Mouse (Mus musculus): ENCODE data around the gene Rassf7. TPM values are rescaled to one million over a fixed set of nuclear protein-coding genes. Genes with fewer than 3 reads are reported as not detected.

Rassf7 gene
- total and polyA plus RNA-seq, 2 experiments, result 21.6 to 49.1 TPM

DNA sequence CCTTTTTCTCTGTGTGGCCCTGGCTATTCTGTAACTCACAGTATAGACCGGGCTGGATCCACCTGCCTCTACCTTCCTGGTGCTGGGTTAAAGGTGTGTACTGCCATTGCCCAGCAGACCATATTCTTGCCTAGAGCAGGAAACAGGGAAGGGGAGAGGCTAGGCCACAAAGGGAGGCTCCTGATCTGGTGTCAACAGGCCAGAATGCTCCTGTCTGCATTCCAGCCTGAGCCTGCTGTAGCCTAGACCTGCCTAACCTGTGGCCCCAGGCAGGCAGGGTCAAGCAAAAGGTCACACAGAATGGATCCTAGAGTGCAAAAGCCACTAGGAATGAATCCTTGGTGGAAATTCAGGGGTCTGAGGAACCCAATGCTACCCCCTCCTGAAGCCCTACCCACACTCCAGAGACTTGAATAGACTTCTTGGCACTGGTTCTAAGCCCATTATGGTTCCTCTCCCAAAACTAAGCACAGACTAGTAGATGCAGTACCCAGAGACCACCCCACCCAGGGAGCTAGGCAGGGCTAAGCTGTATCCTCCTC lies 4.0 kb downstream of the Rassf7 start:
- Histone ChIP-seq H3K79me2 (ENCODE audit: control insufficient read depth, insufficient read depth, low read length) (peaks cover 12% of the 10 kb centered on the region; the same call in 1 of the 2 replicates), H3K27me3 (ENCODE audit: control insufficient read depth, insufficient read depth, low read length) (no peaks in the 10 kb centered on the region), H3K27ac (replicated peaks; ENCODE audit: insufficient read depth, low read depth, low read length) (no peak overlapping the region), H3K36me3 (ENCODE audit: control insufficient read depth, insufficient read depth, low read length) (no peaks in the 10 kb centered on the region), H3K4me1 (ENCODE audit: control insufficient read depth, insufficient read depth, low read length) (peaks cover 22% of the 10 kb centered on the region), H3K9ac (ENCODE audit: low read depth, low read length) (no peak overlapping the region), H3K4me3 (ENCODE audit: insufficient read depth, low read depth, low read length) (no peak overlapping the region)
- DNase-seq (ENCODE audit: extremely low read depth, low read depth, low spot score), result no peak
- TF ChIP-seq POLR2A (IDR thresholded peaks at IDR 0.05; ENCODE audit: extremely low read depth, insufficient read depth, low read length) (no peak), CTCF (IDR thresholded peaks at IDR 0.05; ENCODE audit: low read depth, low read length) (no peak)
- 100% methylated on average over 1 of the region's 1 CpGs for WGBS

DNA sequence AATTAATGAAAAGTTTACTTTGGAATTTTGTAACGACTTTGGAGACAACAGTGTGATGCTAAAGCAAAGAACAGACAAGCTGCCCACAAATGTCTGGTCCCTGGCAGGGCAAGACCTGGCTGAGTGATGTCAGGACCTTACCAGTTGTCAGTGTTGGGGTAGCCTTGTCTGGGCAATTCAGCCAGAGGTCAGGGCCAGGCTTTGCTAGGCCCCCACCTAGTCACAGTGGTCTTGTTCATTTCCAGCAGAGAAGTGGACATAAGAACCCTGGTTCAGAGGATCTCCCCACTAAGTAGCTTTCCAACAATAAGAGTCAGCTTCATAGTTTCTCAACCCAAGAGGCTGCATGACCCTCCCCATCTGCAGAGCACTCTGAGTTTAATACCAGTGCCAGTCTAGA lies 4.7 kb downstream of the Rassf7 start:
- DNase-seq (ENCODE audit: extremely low read depth, low read depth, low spot score), result no peak
- WGBS, result 41% methylated on average over 1 of the region's 1 CpGs
- Histone ChIP-seq H3K4me3 (ENCODE audit: insufficient read depth, low read depth, low read length) (no peak overlapping the region), H3K9ac (ENCODE audit: low read depth, low read length) (no peak overlapping the region), H3K36me3 (ENCODE audit: control insufficient read depth, insufficient read depth, low read length) (no peaks in the 10 kb centered on the region), H3K27me3 (ENCODE audit: control insufficient read depth, insufficient read depth, low read length) (no peaks in the 10 kb centered on the region), H3K79me2 (ENCODE audit: control insufficient read depth, insufficient read depth, low read length) (peaks cover 12% of the 10 kb centered on the region; the same call in 1 of the 2 replicates), H3K27ac (replicated peaks; ENCODE audit: insufficient read depth, low read depth, low read length) (no peak overlapping the region), H3K4me1 (ENCODE audit: control insufficient read depth, insufficient read depth, low read length) (peaks cover 18% of the 10 kb centered on the region)
- TF ChIP-seq POLR2A (IDR thresholded peaks at IDR 0.05; ENCODE audit: extremely low read depth, insufficient read depth, low read length) (no peak), CTCF (IDR thresholded peaks at IDR 0.05; ENCODE audit: low read depth, low read length) (no peak)

GRCm38 (mm10) chr7:141221249-141222125 lies 5.8 kb downstream of the Rassf7 start:
- Histone ChIP-seq H3K27ac (replicated peaks; ENCODE audit: insufficient read depth, low read depth, low read length) (peak overlapping the region; percentile 71), H3K79me2 (ENCODE audit: control insufficient read depth, insufficient read depth, low read length) (peaks cover 12% of the 10 kb centered on the region; the same call in 1 of the 2 replicates), H3K4me1 (ENCODE audit: control insufficient read depth, insufficient read depth, low read length) (peaks cover 18% of the 10 kb centered on the region), H3K4me3 (ENCODE audit: insufficient read depth, low read depth, low read length) (peak overlapping the region; percentile 40), H3K27me3 (ENCODE audit: control insufficient read depth, insufficient read depth, low read length) (no peaks in the 10 kb centered on the region), H3K9ac (ENCODE audit: low read depth, low read length) (peak overlapping the region; percentile 63), H3K36me3 (ENCODE audit: control insufficient read depth, insufficient read depth, low read length) (no peaks in the 10 kb centered on the region)
- 8% methylated on average over 44 of the region's 44 CpGs for WGBS
- TF ChIP-seq POLR2A (IDR thresholded peaks at IDR 0.05; ENCODE audit: extremely low read depth, insufficient read depth, low read length), result no peak
- TF ChIP-seq CTCF (IDR thresholded peaks at IDR 0.05; ENCODE audit: low read depth, low read length), result no peak
- peak; percentile 96 for DNase-seq (ENCODE audit: extremely low read depth, low read depth, low spot score)

DNA sequence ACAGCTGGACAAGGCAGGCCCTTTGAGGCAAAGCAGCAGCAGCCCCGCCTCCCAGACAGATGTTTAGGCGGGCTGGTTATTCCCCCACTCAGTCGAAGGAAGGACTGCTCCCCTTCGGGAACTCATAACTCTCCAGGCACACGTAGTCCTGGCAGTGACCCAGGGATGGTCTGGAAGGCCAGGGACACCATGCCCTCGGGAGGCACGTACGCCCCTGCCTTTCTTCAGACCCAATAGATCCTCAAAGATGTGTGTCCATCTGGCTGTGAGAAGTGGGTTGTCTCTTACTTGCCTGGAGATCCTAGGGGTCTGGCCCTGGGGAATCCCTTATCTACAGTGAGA lies 6.4 kb downstream of the Rassf7 start:
- H3K9ac ChIP-seq (ENCODE audit: low read depth, low read length), result peak overlapping the region; percentile 14; the same call in 1 of the 2 replicates
- H3K4me1 ChIP-seq (ENCODE audit: control insufficient read depth, insufficient read depth, low read length), result peaks cover 12% of the 10 kb centered on the region
- H3K4me3 ChIP-seq (ENCODE audit: insufficient read depth, low read depth, low read length), result peak overlapping the region; percentile 19
- no peaks in the 10 kb centered on the region for H3K36me3 ChIP-seq (ENCODE audit: control insufficient read depth, insufficient read depth, low read length)
- H3K79me2 ChIP-seq (ENCODE audit: control insufficient read depth, insufficient read depth, low read length), result peaks cover 7% of the 10 kb centered on the region; the same call in 1 of the 2 replicates
- WGBS, result 8% methylated on average over 8 of the region's 8 CpGs
- no peaks in the 10 kb centered on the region for H3K27me3 ChIP-seq (ENCODE audit: control insufficient read depth, insufficient read depth, low read length)
- DNase-seq (ENCODE audit: extremely low read depth, low read depth, low spot score), result no peak
- no peak for TF ChIP-seq CTCF (IDR thresholded peaks at IDR 0.05; ENCODE audit: low read depth, low read length)
- no peak overlapping the region for H3K27ac ChIP-seq (replicated peaks; ENCODE audit: insufficient read depth, low read depth, low read length)

DNA sequence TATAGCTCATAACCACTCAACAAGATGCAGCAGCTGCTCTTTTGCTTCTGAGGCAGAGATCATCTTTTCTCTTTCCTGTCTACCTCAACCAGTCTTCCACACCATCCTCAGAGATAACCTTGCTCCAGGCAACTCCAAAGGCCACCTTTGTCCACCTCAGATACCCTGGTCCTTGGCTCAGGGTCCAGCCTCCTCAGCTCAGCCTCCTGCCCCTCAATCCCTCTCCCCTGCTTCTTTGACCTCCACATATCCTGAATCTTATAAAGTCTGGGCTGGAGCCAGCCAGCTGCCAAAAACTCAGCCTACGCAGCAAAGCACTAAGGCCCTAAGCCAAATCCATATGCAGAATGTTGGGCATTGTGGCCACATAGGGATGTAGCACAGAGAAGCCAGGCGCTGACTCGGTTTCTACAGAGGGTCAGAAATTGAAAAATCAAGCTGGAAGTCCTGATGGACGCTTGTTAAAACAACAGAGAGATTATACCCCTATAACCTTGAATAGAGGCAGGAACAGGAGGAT lies 7.1 kb downstream of the Rassf7 start:
- no peak for DNase-seq (ENCODE audit: extremely low read depth, low read depth, low spot score)
- Histone ChIP-seq H3K27ac (replicated peaks; ENCODE audit: insufficient read depth, low read depth, low read length) (no peak overlapping the region), H3K79me2 (ENCODE audit: control insufficient read depth, insufficient read depth, low read length) (no peaks in the 10 kb centered on the region), H3K9ac (ENCODE audit: low read depth, low read length) (no peak overlapping the region), H3K36me3 (ENCODE audit: control insufficient read depth, insufficient read depth, low read length) (no peaks in the 10 kb centered on the region), H3K4me1 (ENCODE audit: control insufficient read depth, insufficient read depth, low read length) (peaks cover 6% of the 10 kb centered on the region), H3K4me3 (ENCODE audit: insufficient read depth, low read depth, low read length) (no peak overlapping the region), H3K27me3 (ENCODE audit: control insufficient read depth, insufficient read depth, low read length) (no peaks in the 10 kb centered on the region)
- WGBS, result 89% methylated on average over 4 of the region's 4 CpGs
- TF ChIP-seq CTCF (IDR thresholded peaks at IDR 0.05; ENCODE audit: low read depth, low read length) (no peak), POLR2A (IDR thresholded peaks at IDR 0.05; ENCODE audit: extremely low read depth, insufficient read depth, low read length) (no peak)

Measured in liver, adult 2 months (tissue).